Mouse (Mus musculus) cerebellum, adult 2 months (tissue): Measurements from ENCODE around the gene Fndc8. TPM values are rescaled to one million over a fixed set of nuclear protein-coding genes. Genes with fewer than 3 reads are reported as not detected.

Experiments
- DNase-seq, 2 experiments: peaks; one replicate each; pipeline ENCODE4 v3.0.0; 2021
- H3K27ac ChIP-seq: fragments of 200-500 bp; 2 replicates; pipeline ENCODE4 v1.5.1; 2012; ENCODE audit warnings: low read length, control low read depth, inconsistent platforms; ENCODE audit not compliant: insufficient read depth
- H3K27me3 ChIP-seq: fragments of 200-500 bp; 2 replicates; pipeline ENCODE4 v1.6.1; 2012; ENCODE audit warnings: inconsistent platforms, mild to moderate bottlenecking, low read length, moderate library complexity; ENCODE audit not compliant: control insufficient read depth, insufficient read depth
- H3K4me1 ChIP-seq: fragments of 200-500 bp; 2 replicates; pipeline ENCODE4 v1.6.1; 2011; ENCODE audit warnings: low read length; ENCODE audit not compliant: control insufficient read depth, insufficient read depth
- H3K4me3 ChIP-seq: fragments of 200-500 bp; replicated peaks from 2 replicates; pipeline ENCODE3; 2011; ENCODE audit warnings: mild to moderate bottlenecking, low read depth, low read length, control low read depth; ENCODE audit not compliant: insufficient read depth
- CTCF ChIP-seq: fragments of 200-500 bp; IDR thresholded peaks from 2 replicates; pipeline ENCODE4 v1.5.1; 2011; ENCODE audit warnings: low read depth, mild to moderate bottlenecking, control low read depth, low read length, moderate library complexity, borderline replicate concordance; ENCODE audit not compliant: insufficient read depth
- POLR2A ChIP-seq: fragments of 200-500 bp; IDR thresholded peaks from 2 replicates; pipeline ENCODE4 v1.6.1; 2011; ENCODE audit warnings: low read length, control low read depth, borderline replicate concordance; ENCODE audit not compliant: insufficient read depth
- WGBS: fragments of 180-500 bp; shearing (Covaris S2); methylation state at CpG from one replicate; pipeline ENCODE4 v1.1.7; 2018; 5-methylcytosine and 5-hydroxymethylcytosine counted together
- polyA plus RNA-seq: library from polyadenylated mRNA; depleted of rRNA; stranded (reverse); fragments of >200 nt; gene quantifications from 2 replicates; pipeline ENCODE4 v1.2.3, GENCODE M21; 2012

Gene Fndc8
- polyA plus RNA-seq, 1 experiment: not detected

- DNase-seq: no peak
- no peaks in the 10 kb centered on the region for H3K4me1 ChIP-seq
- no peak for TF ChIP-seq CTCF
- no peak for TF ChIP-seq POLR2A
- H3K27me3 ChIP-seq: no peaks in the 10 kb centered on the region
- H3K27ac ChIP-seq: no peak overlapping the region
- no peak overlapping the region for H3K4me3 ChIP-seq
- 80% methylated on average over 10 of the region's 10 CpGs for WGBS
Measured at GRCm38 (mm10) chr11:82852540-82852939, 39.4 kb upstream of the Fndc8 start.

GRCm38 (mm10) chr11:82852958-82853357, 39.0 kb upstream of the Fndc8 start:
- no peak for DNase-seq
- no peak overlapping the region for H3K27ac ChIP-seq
- TF ChIP-seq POLR2A: no peak
- no peaks in the 10 kb centered on the region for H3K27me3 ChIP-seq
- 86% methylated on average over 7 of the region's 7 CpGs for WGBS
- no peaks in the 10 kb centered on the region for H3K4me1 ChIP-seq
- H3K4me3 ChIP-seq: no peak overlapping the region

- H3K4me1 ChIP-seq: no peaks in the 10 kb centered on the region
- TF ChIP-seq POLR2A (no peak), CTCF (no peak)
- H3K27me3 ChIP-seq: no peaks in the 10 kb centered on the region
- H3K27ac ChIP-seq: no peak overlapping the region
- no peak overlapping the region for H3K4me3 ChIP-seq
- WGBS: 85% methylated on average over 6 of the region's 6 CpGs
- no peak for DNase-seq
Measured at GRCm38 (mm10) chr11:82854111-82854510, 37.8 kb upstream of the Fndc8 start.

GRCm38 (mm10) chr11:82855327-82855973, 36.5 kb upstream of the Fndc8 start:
- Histone ChIP-seq H3K27ac (no peak overlapping the region), H3K4me1 (no peaks in the 10 kb centered on the region), H3K27me3 (no peaks in the 10 kb centered on the region), H3K4me3 (no peak overlapping the region)
- no peak for DNase-seq
- TF ChIP-seq CTCF (no peak), POLR2A (no peak)
- WGBS: 71% methylated on average over 9 of the region's 9 CpGs

GRCm38 (mm10) chr11:82856032-82856431, 35.9 kb upstream of the Fndc8 start:
- 46% methylated on average over 10 of the region's 10 CpGs for WGBS
- Histone ChIP-seq H3K27ac (no peak overlapping the region), H3K27me3 (no peaks in the 10 kb centered on the region), H3K4me3 (no peak overlapping the region), H3K4me1 (no peaks in the 10 kb centered on the region)
- DNase-seq: no peak
- TF ChIP-seq CTCF: no peak

GRCm38 (mm10) chr11:82857307-82857848, 34.5 kb upstream of the Fndc8 start:
- TF ChIP-seq POLR2A: no peak
- no peak for TF ChIP-seq CTCF
- Histone ChIP-seq H3K27me3 (no peaks in the 10 kb centered on the region), H3K4me1 (no peaks in the 10 kb centered on the region), H3K4me3 (no peak overlapping the region), H3K27ac (no peak overlapping the region; the same call in 1 of the 2 replicates)
- no peak for DNase-seq
- 82% methylated on average over 13 of the region's 13 CpGs for WGBS

GRCm38 (mm10) chr11:82860759-82861158, 31.2 kb upstream of the Fndc8 start:
- TF ChIP-seq CTCF: no peak
- TF ChIP-seq POLR2A: no peak

GRCm38 (mm10) chr11:82861558-82861957, 30.4 kb upstream of the Fndc8 start:
- Histone ChIP-seq H3K4me3 (no peak overlapping the region), H3K27me3 (no peaks in the 10 kb centered on the region), H3K4me1 (no peaks in the 10 kb centered on the region), H3K27ac (no peak overlapping the region)
- WGBS: 74% methylated on average over 8 of the region's 8 CpGs
- no peak for DNase-seq
- no peak for TF ChIP-seq CTCF
- TF ChIP-seq POLR2A: no peak

More at GRCm38 (mm10) chr11:82860759-82861158, 31.2 kb upstream of the Fndc8 start:
- Histone ChIP-seq H3K27me3 (no peaks in the 10 kb centered on the region), H3K4me1 (no peaks in the 10 kb centered on the region), H3K4me3 (no peak overlapping the region), H3K27ac (no peak overlapping the region)
- 73% methylated on average over 6 of the region's 6 CpGs for WGBS
- DNase-seq: no peak
